Mouse (Mus musculus) left cerebral cortex, adult 8-10 months (tissue): ENCODE measurements around the gene Ccdc50. TPM values are rescaled to one million over a fixed set of nuclear protein-coding genes. Genes with fewer than 3 reads are reported as not detected.

ENCODE experiments used
- DNase-seq, 2 experiments: peaks; one replicate each; pipeline ENCODE4 v3.0.0; 2022; ENCODE audit warnings: low spot score in 2 of 2
- total RNA-seq, 4 experiments: library from RNA; stranded (reverse); gene quantifications; 2 replicates each; pipeline ENCODE4 v1.2.4; 2022

Gene Ccdc50
- total RNA-seq, 4 experiments from 2014 or later = 49.5 to 57.7 (median 53.4) TPM

DNA sequence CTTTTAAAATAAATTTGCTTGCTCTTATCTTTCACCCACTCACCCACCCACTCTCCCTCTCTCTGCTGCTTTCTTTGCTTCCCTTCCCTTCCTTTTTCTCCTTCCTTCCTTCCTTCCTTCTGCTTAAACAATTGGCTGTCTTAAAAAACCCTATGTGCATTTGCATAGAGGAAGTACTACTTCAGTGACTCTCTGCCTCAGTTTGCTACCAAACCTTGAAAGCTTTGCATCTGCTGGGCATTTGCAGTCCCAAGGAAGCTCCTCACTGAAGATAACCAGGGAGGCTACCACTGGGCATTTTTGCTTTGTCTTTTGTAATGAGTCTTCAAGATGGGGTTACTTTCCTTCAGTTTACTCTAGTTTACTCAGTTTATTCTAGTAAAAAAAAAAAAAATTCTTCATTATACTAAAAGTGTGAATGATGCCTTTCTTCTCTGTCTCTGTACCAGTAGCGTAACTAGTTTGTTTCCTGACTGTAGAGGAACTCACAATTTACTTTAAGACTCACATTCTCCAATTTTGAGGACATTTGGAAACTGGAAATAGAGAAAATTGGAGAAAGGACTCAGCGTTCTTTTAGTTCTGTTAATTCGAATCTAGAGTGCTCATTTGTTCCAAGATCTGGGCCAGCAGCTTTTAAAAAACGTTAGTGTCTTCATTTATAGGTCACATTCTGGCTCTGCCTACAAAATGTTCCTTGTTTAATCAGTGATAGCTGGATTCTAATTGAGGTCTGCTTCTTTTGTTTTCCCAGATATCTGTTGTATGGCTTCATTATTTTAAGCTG is 6.8 kb downstream of the Ccdc50 start:
- DNase-seq = no peak

DNA sequence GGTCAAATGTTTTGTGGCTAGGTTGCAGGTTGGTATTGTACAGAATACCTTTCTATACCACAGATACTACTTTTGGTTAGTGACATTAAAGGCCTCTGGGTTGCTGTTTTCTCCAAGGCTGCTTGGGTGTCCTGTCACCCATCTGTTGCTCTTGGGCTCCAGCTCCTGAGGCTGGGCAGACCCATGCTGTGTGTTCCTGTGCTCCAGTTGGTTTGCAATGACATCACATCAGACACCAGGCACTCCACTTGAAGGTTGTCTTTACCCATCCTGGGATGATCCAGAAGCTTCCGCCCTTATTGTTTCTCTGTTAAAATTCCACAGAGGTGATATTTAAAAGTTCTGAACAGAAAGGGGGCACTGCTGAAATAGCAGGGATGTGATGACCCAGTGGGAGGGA is 8.3 kb downstream of the Ccdc50 start:
- no peak for DNase-seq

DNA sequence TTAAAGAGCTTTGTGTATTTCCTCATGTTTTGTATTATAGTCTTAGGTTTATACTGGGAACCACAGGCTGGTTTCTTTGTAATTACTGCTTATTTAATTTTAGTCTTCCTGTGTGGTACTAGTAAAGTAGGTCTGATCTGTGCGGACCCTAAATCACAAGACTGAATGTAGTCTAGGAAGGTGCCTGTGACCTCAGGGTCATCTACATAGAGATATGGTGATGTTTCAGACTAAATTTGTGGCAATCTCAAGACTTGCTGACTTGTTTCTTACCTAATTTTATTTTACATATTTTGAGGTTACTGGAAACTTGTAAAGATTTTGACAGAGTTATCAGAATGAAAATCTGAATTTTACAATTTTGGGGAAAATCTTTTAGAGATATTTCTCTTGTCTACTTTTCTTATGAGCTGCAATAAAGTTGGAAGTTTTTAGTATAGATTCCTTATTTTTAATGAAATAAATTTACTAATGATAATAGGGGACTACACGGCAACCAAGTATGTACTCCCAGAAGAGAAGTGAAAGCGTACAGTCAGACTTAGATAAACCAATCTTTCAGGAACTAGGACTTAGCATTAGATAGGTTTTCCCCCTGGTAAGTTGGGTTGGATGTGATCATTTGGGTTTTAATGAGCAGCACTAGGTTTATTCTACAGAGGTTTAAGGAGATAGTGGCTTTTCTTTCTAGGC is 10.5 kb downstream of the Ccdc50 start:
- no peak for DNase-seq

DNA sequence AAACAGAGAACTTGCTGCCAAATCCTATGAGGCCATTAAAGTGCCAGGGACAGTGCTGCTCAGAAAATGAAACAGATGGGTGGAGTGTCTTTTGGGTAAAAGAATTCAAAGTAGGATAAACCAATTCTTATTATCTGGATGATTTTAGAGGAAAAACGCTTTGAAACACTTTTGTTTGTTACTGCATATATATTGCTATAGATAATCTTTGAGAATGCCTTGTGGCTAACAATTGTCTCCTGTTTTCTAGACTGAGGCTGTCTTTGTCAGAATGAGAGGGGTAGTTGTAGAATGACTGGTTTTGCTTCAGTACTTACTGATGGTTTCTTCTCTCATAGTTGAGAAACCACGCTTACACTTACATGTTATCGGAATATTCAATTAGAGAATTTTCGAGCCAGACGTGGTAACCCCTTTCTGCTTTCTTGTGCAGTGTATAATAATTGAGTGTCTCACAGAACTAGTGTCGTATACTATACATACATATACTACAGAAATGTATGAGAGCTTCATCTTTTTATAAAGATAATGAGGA is 11.1 kb downstream of the Ccdc50 start:
- DNase-seq = no peak

DNA sequence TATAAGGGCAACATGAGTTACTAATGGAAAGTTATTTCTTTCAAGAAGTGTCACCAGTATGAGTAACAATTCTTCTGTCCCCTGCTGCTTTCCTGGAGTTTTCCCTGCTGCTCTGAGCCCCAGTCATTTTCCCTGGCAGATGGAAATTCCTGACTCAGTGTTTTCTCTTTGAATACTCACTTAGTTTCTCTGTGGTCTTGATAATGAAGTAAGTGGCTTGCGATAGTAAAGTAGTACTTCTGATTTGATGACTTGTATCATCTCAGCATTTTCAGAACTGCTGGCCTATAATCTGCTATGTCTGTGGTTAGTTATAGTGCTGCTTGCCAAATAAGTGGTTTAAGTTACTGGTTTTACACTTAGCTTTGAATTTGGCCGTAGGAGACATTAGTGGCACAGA is 12.9 kb downstream of the Ccdc50 start:
- DNase-seq = no peak

DNA sequence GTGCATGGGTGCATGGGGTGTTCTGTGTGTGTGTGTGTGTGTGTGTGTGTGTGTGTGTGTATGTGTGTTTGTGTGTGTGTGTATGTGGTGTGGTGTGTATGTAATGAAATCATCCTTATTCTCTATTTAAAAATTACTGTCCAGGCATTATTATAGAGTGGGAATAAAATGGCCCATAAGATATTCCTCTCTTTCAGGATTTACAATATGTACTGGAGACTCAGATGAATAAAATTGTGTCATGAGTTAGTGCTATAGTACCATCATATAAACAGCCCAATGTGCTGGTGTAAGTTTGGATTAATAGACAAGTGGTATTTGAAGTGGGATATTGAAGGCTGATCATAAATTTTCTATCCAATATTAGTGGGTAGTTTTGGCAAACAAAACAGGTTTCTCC is 15.4 kb downstream of the Ccdc50 start:
- no peak for DNase-seq

DNA sequence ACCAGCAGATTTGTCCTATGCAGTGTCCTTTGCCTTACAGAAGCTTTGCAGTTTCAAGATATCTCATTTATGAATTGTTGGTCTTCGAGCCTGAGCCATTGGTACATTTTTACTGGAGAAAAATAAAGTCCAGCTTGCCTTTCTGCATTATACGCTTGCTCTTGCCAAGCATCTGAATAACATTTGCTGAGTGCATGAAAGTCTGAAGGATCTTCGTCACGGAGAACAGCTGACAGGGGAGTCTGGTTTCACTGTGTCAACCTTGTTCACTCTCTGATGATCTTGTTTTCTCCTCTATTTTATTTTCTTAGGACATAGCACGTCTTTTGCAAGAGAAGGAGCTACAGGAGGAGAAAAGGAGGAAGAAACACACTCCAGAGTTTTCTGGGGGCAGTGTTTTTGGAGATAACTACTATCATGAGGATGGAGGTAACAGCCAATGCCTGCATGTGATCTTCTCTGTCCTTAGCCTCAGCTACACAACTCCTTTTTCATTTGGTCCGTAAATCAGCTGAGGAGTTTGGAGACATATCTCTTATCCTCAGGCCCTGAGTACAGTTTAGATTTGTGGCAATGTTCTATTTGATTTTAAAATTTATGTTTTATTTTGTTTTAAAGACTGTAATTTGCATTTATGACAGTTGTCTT is 28.4 kb downstream of the Ccdc50 start:
- DNase-seq = no peak

DNA sequence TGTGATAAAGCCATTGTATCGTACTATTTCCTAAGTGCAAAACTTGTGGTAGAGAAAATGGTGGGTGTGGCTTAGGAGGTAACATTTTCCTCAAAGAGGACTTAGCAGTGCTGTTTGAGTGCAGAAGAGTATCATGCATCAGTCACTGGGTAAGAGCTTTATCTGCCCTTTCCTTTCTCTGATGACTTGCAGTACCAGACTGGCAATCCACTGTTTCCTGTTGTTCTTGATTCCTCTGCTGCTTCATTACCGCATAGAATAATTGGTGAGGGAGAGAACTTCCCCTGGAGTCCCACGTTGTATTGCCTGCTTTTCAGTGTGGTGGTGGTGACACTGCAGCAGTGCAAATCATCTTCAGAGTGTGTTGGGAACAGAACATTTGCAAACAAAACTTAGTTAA is 29.0 kb downstream of the Ccdc50 start:
- no peak for DNase-seq

DNA sequence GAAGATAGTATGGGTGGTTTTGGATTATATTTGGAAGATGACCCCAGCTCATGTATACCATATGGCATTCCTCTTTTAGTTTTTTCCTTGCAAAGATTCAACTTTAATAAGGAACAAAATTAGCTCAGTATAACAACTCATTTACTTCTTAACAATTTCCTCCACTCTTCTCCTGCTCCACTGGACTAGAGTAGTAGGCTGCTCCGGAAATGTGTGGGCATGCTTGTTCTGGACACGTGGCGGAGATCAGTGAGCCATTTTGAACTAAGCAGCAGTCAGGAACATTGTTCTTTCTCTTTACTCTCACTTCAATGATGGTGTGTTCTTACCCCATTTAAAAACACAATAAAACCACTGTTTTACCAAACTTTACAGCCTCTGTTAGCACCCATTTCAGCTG is 32.3 kb downstream of the Ccdc50 start:
- DNase-seq = peak in 1 of 2 experiments; percentile 21

DNA sequence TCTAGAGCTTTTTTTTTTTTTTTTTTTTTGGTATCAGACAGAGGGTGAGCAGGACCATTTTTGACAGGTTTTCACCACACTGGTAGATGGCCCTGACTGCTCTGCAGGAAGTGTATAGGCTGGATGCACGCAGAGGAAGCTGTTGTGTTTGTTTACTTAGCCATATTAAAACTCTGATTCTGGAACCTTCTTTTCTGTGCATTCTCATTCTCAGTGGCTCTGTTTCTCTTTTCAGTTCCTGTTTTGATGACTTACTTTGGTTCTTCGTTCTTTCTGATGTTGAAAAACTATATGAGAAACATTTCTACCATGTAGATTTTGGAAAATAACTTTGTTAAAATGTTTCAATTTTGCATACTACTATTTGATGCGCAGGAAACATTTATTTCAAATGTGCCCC is 46.4 kb downstream of the Ccdc50 start:
- DNase-seq = no peak

DNA sequence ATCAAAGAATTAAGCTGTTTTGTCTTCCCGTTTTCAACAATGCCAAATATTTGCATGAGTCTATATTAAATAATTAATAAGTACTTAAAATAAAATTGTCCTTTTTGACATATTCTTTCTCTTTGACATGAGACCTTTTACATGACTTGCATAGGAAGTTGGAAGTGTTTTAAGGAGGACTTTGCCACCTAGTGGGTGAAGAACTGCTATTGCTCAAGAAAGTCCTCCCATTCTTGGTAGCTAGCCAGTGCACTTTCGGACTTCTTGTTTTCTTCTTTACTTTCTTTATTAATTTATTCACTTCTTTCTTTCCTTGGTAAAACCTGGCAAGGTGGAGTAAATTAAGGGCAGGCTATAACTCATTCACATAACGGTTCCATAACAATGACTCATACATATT is 55.3 kb downstream of the Ccdc50 start:
- DNase-seq = no peak

DNA sequence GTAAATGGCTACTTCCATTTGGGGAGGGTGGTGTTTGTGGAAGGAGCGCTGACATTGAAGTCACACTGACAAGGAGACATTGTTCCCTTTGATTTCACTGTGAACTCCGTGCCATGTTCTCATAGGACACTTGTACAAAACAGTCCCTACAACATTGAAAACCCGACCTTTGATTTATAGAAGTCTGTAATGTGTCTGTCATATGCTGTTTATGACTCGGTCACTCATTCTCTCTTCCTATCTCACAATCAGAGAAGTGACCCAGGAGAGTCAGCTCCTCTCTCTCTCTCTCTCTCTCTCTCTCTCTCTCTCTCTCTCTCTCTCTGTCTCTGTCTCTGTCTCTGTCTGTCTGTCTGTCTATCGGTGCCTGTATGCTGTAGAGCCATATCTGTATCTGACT is 60.7 kb downstream of the Ccdc50 start:
- DNase-seq = no peak

DNA sequence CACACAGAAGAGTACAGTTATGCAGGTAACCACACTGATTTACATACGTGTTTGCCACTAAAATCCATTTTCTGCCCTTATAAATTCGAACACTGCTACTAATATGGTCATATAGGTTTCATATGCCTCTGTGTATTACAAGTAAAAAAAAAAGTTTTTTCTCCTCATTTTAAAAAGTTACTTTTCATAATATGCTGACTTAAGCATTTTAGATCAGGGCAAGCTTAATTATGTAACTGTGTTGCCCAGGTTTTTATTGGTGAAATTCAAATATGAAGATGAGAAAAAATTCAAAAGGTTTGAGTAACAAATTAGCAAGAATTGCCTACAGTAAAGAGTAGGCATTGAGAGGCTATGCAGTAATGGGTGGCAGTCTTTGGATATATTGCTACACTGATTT is 62.0 kb downstream of the Ccdc50 start:
- no peak for DNase-seq

DNA sequence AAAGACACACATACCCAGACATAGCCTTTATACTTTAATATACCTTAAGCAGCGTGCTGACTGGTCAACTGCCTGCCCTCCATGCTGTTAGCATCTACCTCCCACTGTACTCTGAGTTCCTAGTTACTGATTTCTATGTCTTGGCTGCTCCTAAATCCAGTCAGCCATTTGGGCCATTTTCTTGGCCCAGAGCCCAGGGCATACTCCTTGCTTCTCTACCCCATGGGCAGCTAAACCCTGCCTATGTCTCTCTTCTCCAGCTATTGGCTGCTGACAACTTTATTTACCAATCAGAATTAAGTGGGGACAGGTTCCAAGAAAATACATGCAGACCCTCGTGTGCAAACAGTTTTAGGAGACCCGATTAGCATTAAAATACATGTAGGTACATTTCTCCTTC is 64.7 kb downstream of the Ccdc50 start:
- no peak for DNase-seq

DNA sequence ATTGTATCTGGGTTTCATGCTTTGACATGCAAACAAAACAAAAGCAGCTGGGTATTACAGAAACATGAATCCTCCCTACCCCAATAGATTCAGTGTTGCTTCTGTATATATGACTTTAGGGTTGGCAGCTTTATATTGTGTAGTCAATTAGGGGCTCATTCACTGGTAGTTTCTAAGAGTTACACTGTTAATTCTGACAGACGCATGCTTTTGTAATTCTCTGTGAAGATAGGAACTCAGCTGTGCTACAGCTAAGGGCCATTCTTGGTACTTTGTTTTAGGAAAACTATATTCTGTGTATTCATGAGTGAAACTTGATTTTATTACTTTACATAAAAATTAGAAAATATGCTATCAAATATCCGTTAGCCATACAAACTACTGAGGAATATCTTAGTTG is 65.2 kb downstream of the Ccdc50 start:
- DNase-seq = no peak

DNA sequence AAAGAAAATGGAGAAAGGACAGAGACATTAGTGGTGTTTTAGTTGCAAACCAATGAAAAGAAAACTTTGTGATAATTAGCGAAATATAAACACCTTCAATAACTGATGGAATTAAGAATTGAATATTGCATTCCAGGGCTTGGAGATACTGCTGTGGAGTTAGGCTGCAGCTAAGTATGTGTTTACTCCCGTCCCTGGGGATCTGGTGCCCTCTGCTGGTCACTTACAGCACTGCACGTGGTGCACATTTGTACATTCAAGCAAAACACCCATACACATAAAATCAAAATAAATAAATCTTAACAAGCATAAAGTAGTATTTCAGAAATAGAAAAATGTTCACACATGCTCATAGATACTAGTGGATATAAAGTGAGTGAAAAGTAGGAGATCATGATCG is 68.6 kb downstream of the Ccdc50 start:
- DNase-seq = peak; percentile 31 to 87

DNA sequence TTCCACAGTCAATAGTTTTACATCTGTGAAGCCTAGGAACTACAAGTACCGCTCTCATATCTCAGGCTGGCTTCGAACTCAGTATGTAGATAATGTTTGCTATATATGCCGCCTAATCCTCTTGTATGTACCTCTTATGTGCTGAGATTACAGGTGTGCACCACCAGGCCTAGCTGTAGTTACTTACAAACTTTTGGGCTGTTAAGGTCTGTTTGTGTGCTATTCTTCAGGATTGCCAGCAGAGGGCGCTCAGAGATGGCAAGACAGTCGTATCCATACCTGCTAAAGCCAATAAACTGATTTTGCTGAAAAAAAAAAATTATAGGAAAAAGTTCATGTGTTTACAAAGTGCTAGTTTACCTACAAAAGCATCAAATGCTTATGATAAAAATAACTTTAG is 80.1 kb downstream of the Ccdc50 start:
- no peak for DNase-seq

DNA sequence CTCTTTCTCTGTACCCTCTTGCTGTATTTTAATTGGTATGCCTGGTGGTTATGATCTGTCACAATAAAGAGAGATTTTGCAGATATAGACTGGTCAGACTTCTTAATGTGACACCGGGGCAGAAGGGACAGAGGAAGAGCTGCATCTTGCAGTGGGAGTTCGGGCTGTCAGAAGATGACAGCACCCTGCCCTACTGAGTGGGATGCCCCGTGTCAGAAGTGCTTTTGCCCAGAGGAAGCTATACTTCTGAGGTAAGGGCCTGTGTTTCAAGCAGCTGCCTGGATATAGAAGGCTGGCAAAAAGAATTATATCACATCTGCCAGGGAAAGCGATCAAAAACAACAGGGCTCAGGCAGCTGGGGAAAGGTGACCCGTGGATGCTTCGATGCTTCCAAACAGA is 82.7 kb downstream of the Ccdc50 start:
- no peak for DNase-seq

DNA sequence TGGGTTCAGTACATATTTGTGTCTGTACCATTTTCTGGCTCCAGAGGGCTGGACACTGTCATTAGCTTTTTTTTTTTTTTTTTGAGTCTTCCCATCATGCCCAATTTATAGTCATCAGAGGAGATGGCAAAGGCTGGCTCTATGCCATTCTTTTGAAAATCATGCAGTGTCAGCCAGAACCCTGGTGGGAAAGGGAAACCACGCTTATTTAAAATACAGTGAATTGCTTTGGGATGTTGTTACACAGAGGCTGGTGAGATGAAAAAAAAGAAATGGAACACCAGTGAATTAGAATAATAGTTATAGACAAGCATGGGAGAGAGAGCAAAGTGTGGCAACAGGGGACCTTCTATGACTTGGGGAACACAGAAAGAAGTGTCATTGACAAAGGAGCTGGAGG is 95.2 kb downstream of the Ccdc50 start:
- DNase-seq = no peak
